Mouse (Mus musculus): ENCODE data around the gene Xpnpep1. TPM values are rescaled to one million over a fixed set of nuclear protein-coding genes. Genes with fewer than 3 reads are reported as not detected.

Xpnpep1 gene
- polyA plus RNA-seq, 1 experiment from 2014 or later = 150 TPM

- Histone ChIP-seq H3K9me3 (replicated peaks) (no peaks in the 10 kb centered on the region), H3K4me1 (no peaks in the 10 kb centered on the region), H3K36me3 (peaks cover 100% of the 10 kb centered on the region), H3K4me3 (no peak overlapping the region), H3K27ac (replicated peaks) (no peak overlapping the region), H3K27me3 (ENCODE audit: low read depth, poor library complexity, severe bottlenecking) (no peaks in the 10 kb centered on the region)
- 93% methylated on average over 23 of the region's 23 CpGs for WGBS
- DNase-seq (ENCODE audit: low spot score) = no peak
Observed at GRCm38 (mm10) chr19:53002166-53003095, 37.6 kb downstream of the Xpnpep1 start.

- H3K27ac ChIP-seq (replicated peaks) = no peak overlapping the region
- no peaks in the 10 kb centered on the region for H3K9me3 ChIP-seq (replicated peaks)
- H3K4me3 ChIP-seq = no peak overlapping the region
- H3K36me3 ChIP-seq = peaks cover 72% of the 10 kb centered on the region
- WGBS = 82% methylated on average over 11 of the region's 11 CpGs
- no peaks in the 10 kb centered on the region for H3K4me1 ChIP-seq
- DNase-seq (ENCODE audit: low spot score) = peak; percentile 37
- H3K27me3 ChIP-seq (ENCODE audit: low read depth, poor library complexity, severe bottlenecking) = no peaks in the 10 kb centered on the region
Observed at GRCm38 (mm10) chr19:52992880-52993440, 47.1 kb downstream of the Xpnpep1 start.

DNA sequence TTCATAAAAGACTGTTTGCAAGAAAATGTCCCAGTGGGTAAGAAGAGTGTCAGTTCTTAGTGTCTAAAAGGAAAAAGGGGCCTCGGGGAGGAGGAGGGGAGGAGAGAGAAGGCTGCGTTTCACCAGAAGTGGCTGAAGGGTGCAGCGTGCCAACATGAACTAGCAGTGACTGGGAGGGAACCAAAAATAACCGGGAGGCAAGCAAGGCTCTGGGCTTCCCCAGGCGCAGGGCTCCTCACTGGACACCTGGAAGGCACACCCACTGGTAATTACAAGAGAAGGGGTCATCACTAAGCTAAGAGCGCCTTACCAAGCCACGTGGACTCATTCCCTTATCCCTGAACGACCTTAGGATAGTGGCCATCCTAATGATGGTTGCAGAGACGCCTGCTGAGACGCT is 48.1 kb downstream of the Xpnpep1 start:
- no peaks in the 10 kb centered on the region for H3K4me1 ChIP-seq
- 94% methylated on average over 10 of the region's 10 CpGs for WGBS
- no peak overlapping the region for H3K27ac ChIP-seq (replicated peaks)
- no peaks in the 10 kb centered on the region for H3K27me3 ChIP-seq (ENCODE audit: low read depth, poor library complexity, severe bottlenecking)
- H3K4me3 ChIP-seq = no peak overlapping the region
- no peak for DNase-seq (ENCODE audit: low spot score)
- no peaks in the 10 kb centered on the region for H3K9me3 ChIP-seq (replicated peaks)
- H3K36me3 ChIP-seq = peaks cover 62% of the 10 kb centered on the region

- 86% methylated on average over 12 of the region's 12 CpGs for WGBS
- H3K9me3 ChIP-seq (replicated peaks) = no peaks in the 10 kb centered on the region
- no peaks in the 10 kb centered on the region for H3K4me1 ChIP-seq
- H3K36me3 ChIP-seq = no peaks in the 10 kb centered on the region
- H3K4me3 ChIP-seq = no peak overlapping the region
- DNase-seq (ENCODE audit: low spot score) = no peak
- H3K27ac ChIP-seq (replicated peaks) = no peak overlapping the region
- H3K27me3 ChIP-seq (ENCODE audit: low read depth, poor library complexity, severe bottlenecking) = no peaks in the 10 kb centered on the region
Observed at GRCm38 (mm10) chr19:52979020-52979711, 60.8 kb downstream of the Xpnpep1 start.

DNA sequence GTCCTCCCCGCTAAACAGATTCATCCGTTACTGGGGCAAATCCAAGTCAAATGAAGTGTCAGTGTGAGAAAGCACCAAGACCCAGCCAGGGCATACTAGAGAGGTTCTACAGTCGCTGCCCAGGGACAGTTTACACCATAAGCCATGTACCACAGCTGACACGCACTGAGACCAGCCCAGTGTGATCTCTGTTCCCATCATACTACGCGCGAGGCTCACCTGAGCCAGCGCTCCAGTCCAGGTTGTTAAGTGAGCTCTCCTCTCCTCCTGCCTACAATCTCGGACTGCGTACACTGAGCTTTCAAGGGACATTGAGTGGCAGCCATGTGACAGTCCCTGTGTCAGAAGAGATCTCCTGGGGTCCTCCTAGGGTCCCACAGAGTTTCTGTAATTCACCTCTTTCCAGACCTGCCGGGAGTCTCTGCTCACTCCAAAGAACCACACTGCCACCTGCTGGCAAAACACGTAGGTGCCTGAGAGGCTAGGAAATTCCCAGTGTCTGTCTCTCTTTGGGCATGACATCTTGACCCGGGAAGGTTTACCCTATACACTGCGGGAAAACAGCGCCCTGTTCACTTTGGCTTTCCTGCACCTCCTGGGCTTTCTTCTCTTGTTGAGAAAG is 64.3 kb downstream of the Xpnpep1 start:
- WGBS = 55% methylated on average over 15 of the region's 15 CpGs
- no peak overlapping the region for H3K4me3 ChIP-seq
- no peaks in the 10 kb centered on the region for H3K36me3 ChIP-seq

DNA sequence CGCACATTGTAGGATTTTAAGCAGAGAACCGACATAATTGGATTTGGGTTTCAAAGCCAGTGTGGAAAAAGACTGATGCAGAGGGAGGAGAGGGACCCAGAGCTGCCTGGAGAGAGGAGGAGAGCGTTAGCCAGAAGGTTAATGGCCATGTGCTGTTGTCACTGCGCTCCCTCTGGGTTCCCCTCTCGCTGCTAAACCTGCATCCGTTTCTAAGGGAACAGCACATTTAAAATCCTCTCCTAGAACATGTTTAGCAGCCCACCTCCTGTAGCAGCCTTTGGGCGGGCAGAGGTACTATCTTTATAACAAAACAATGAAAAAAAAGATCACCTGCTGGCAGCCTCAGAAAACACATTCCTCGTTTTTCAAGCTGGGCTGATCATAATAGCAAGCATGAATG is 73.7 kb downstream of the Xpnpep1 start:
- no peaks in the 10 kb centered on the region for H3K36me3 ChIP-seq
- no peak for DNase-seq (ENCODE audit: low spot score)
- H3K27ac ChIP-seq (replicated peaks) = no peak overlapping the region
- peaks cover 7% of the 10 kb centered on the region; the same call in 1 of the 2 replicates for H3K4me1 ChIP-seq
- WGBS = 45% methylated on average over 8 of the region's 8 CpGs
- no peak overlapping the region for H3K4me3 ChIP-seq
- no peaks in the 10 kb centered on the region for H3K27me3 ChIP-seq (ENCODE audit: low read depth, poor library complexity, severe bottlenecking)
- H3K9me3 ChIP-seq (replicated peaks) = no peaks in the 10 kb centered on the region

More for the DNA sequence above, 64.3 kb downstream of the Xpnpep1 start:
- Histone ChIP-seq H3K9me3 (replicated peaks) (no peaks in the 10 kb centered on the region; the same call in 1 of the 2 replicates), H3K4me1 (no peaks in the 10 kb centered on the region), H3K27ac (replicated peaks) (no peak overlapping the region), H3K27me3 (ENCODE audit: low read depth, poor library complexity, severe bottlenecking) (no peaks in the 10 kb centered on the region)
- DNase-seq (ENCODE audit: low spot score) = peak; percentile 77

DNA sequence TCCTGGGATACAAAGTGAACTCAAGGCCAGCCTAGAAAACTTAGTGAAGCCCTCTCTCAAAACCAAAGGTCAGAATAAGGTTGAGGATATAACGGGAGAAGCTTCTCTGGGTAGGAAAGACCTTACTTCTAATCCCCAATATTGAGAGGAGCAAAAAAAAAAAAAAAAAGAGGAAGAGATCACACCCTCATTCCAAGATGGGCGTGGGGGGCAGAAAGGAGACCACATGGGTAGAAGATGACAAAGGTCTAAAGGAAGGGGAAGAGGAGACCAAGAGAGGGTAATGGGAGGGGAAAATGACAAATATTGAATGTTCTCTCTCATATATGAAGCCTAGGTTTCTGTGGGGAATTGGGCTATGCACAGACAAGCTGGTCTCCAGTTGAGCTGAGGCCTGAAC is 77.3 kb downstream of the Xpnpep1 start:
- Histone ChIP-seq H3K9me3 (replicated peaks) (no peaks in the 10 kb centered on the region), H3K4me3 (no peak overlapping the region), H3K27ac (replicated peaks) (no peak overlapping the region), H3K4me1 (peaks cover 7% of the 10 kb centered on the region; the same call in 1 of the 2 replicates), H3K36me3 (no peaks in the 10 kb centered on the region), H3K27me3 (ENCODE audit: low read depth, poor library complexity, severe bottlenecking) (no peaks in the 10 kb centered on the region)
- whole genome bisulfite sequencing = 89% methylated on average over 2 of the region's 2 CpGs
- DNase-seq (ENCODE audit: low spot score) = no peak

DNA sequence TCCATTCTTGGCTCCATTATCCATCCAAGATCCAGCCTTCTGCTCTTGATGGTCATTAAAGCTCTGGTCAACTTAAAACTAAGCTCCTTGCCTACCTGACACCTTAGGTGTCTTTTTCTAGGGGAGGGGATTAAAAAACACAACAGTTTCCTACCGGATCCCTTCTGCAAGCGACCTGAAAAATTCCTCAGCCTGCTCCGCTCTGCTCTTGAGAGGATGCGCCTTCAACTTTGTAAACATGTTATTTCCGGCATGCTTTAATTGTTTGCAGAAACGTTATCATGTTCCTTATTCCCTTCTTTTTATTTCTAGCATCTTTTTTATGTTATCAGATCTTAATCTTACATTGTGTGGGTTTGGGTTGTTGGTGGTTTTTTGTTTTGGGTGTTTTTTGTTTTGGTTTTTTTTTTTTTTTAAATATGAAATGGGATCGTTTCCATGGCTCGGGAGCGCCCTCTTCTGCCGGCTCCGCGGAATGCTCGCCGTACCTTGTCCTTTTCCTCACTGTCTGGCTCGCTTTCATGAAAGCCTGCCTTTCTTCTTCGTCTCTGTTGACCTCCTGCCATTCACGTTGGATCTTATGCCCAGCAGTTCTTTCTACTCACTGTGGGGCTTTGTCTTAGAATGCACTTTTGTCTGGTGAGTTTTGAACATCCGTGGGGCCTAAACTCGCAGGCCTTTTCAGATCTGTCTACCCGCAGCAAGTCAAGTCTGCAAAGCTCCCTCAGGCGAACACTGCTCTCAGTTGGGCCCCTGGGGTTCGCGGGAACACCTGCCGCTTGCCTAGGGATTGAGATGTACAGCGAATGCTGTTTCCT is 117.1 kb downstream of the Xpnpep1 start:
- H3K27ac ChIP-seq (replicated peaks) = peak overlapping the region; percentile 58
- WGBS = 13% methylated on average over 25 of the region's 25 CpGs
- H3K27me3 ChIP-seq (ENCODE audit: low read depth, poor library complexity, severe bottlenecking) = no peaks in the 10 kb centered on the region
- H3K4me3 ChIP-seq = peak overlapping the region; percentile 38; the same call in 1 of the 2 replicates
- no peaks in the 10 kb centered on the region for H3K36me3 ChIP-seq
- H3K4me1 ChIP-seq = peaks cover 4% of the 10 kb centered on the region; the same call in 1 of the 2 replicates
- H3K9me3 ChIP-seq (replicated peaks) = 0 out of 2 replicates have a peak, but pooled peaks cover 4% of the 10 kb centered on the region
- peak; percentile 60 for DNase-seq (ENCODE audit: low spot score)

GRCm38 (mm10) chr19:52904182-52904581 is 135.8 kb downstream of the Xpnpep1 start:
- Histone ChIP-seq H3K27me3 (ENCODE audit: low read depth, poor library complexity, severe bottlenecking) (no peaks in the 10 kb centered on the region), H3K9me3 (replicated peaks) (no peaks in the 10 kb centered on the region), H3K4me3 (no peak overlapping the region), H3K27ac (replicated peaks) (no peak overlapping the region), H3K36me3 (no peaks in the 10 kb centered on the region), H3K4me1 (no peaks in the 10 kb centered on the region)
- no peak for DNase-seq (ENCODE audit: low spot score)
- WGBS = 28% methylated on average over 2 of the region's 2 CpGs

GRCm38 (mm10) chr19:52891807-52892442 is 148.1 kb downstream of the Xpnpep1 start:
- 77% methylated on average over 5 of the region's 5 CpGs for WGBS
- H3K4me3 ChIP-seq = no peak overlapping the region

More at GRCm38 (mm10) chr19:52891807-52892442, 148.1 kb downstream of the Xpnpep1 start:
- Histone ChIP-seq H3K27me3 (ENCODE audit: low read depth, poor library complexity, severe bottlenecking) (no peaks in the 10 kb centered on the region), H3K36me3 (no peaks in the 10 kb centered on the region), H3K4me1 (no peaks in the 10 kb centered on the region), H3K27ac (replicated peaks) (no peak overlapping the region), H3K9me3 (replicated peaks) (no peaks in the 10 kb centered on the region)
- DNase-seq (ENCODE audit: low spot score) = no peak

All from midbrain, embryonic 10.5 days (tissue).